Mouse (Mus musculus) forebrain, embryonic 14.5 days (tissue): Measurements from ENCODE around the gene Piga. TPM values are rescaled to one million over a fixed set of nuclear protein-coding genes. Genes with fewer than 3 reads are reported as not detected.

Source experiments
- polyA plus RNA-seq: library from polyadenylated mRNA; unstranded; fragments of >200 nt; fragmentation: Nextera tagmentation; extraction: Ambion mirVana; gene quantifications from 2 replicates; pipeline ENCODE4 v1.2.1, GENCODE M21; 2014

Piga gene
- polyA plus RNA-seq, 1 experiment from 2014 or later: 7.7 TPM

Other genes with a start within 250 kb of the Piga start
- gene Bmx, start 161.6 kb upstream of the Piga start, polyA plus RNA-seq: 0.22 and 0.27 TPM in 2 replicates
- gene Pir, start 150.4 kb upstream of the Piga start, polyA plus RNA-seq: 3.9 and 4.3 TPM in 2 replicates
- gene Vegfd, start 46.4 kb upstream of the Piga start, polyA plus RNA-seq: 0.67 and 1.1 TPM in 2 replicates
- gene Asb11, start 17.2 kb downstream of the Piga start, polyA plus RNA-seq: 0.12 TPM in 1 of 2 replicates, not detected in the other
- gene Asb9, start 86.5 kb downstream of the Piga start, polyA plus RNA-seq: not detected in 2 replicates